Mouse (Mus musculus) layer of hippocampus, postnatal 14 days (tissue): ENCODE measurements around the gene Slc35a5. TPM values are rescaled to one million over a fixed set of nuclear protein-coding genes. Genes with fewer than 3 reads are reported as not detected.
A peak's percentile ranks its signal among the peaks of the same experiment; 100 is the strongest.

Experiments
- DNase-seq, 2 experiments: peaks; one replicate each; pipeline ENCODE4 v3.0.0; 2021 to 2022; ENCODE audit warnings: low spot score in 2 of 2, mixed read lengths in 1 of 2
- long read RNA-seq, 2 experiments: library from polyadenylated mRNA; stranded (forward); transcript quantifications; one replicate each; pipeline ENCODE4 v2.0.0; 2021
- total RNA-seq, 2 experiments: library from RNA; stranded (reverse); gene quantifications; 2 replicates each; pipeline ENCODE4 v1.2.3; 2021

The Slc35a5 gene
- 10 to 100 TPM; 53.8 to 54.7 TPM for total RNA-seq
- long read RNA-seq, experiment 1, full-length matches to known transcripts, result 29 of 37 reads
- long read RNA-seq, experiment 1, partial matches to known transcripts, result 1 of 37 reads
- long read RNA-seq, experiment 1, other reads (novel, unspliced or antisense), result 7 of 37 reads
- long read RNA-seq, experiment 2, full-length matches to known transcripts, result 44 of 55 reads
- long read RNA-seq, experiment 2, partial matches to known transcripts, result 3 of 55 reads
- long read RNA-seq, experiment 2, other reads (novel, unspliced or antisense), result 8 of 55 reads

DNA sequence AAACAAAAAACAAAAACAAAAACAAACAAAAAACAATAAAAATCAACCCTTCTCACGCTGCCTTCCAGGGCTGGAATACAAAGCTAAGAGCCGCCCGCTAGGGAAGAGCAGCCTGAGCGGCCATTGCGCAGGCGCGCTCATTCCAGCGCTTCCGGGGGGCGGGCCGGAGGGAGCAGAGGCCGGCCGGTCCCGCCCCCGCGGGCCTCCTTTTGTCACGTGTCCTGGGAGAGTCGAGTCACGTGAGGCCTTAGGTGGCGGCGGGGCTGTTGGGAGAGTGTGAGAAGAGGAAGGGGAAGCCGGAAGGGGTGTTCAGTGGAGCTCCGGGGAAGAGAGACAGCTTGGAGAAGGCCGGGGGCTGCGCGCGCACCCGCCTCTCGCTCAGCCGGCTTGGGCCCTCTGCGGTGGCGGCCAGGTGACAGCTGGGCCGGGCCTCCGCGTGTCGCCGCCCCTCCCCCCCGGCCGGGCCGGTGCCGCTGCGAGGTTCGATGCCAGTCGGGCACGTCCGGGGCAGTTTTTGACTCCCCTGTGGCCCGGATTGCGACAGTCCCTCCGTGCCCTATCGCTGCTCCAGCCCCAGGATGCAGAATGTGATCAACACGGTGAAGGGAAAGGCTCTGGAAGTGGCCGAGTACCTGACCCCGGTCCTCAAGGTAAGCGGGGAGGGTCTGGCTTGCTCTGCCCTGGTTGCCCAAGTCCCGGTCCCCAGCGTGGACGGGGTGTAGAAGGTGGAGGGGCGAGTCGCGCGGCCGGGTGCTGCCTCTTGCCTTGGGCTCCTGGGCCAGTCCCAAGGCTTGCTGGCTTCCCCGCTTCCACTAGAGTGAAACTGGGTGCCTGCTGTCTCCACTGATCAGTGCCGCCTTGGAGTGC lies at the start of gene Slc35a5, which contains the start of gene Atg3:
Gene Slc35a5 (minus strand): TSS at position 185 of the 867 bp plus-strand sequence.
Gene Atg3 (plus strand): TSS at position 264 of the 867 bp plus-strand sequence.
- peak; percentile 90 to 98 for DNase-seq

DNA sequence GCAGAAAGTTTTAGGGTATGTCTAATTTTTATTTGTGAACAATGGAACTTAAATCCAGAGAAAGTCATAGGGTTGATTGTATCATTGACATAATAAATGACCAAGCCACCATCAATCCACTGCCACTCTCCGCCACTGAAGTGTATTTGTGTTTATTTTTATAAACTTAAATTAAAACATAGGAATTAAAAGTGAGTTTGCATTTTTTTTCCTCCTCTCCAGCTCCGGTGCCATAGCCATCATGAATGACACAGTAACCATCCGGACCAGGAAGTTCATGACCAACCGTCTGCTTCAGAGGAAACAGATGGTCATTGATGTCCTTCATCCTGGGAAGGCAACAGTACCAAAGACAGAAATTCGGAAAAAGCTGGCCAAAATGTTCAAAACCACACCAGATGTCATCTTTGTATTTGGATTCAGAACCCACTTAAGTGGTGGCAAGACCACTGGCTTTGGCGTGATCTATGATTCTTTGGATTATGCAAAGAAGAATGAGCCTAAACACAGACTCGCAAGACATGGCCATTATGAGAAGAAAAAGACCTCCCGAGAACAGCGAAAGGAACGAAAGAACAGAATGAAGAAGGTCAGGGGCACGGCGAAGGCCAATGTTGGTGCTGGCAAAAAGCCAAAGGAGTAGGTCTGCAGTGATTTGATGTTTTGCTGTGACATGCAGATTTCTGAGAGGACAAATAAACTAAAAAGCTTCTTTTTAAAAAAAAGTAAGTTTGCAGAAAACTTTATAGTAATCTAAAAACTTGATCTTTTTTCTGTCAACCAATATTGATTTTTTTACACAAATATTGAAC lies 46.6 kb upstream of the Slc35a5 start:
- no peak for DNase-seq

DNA sequence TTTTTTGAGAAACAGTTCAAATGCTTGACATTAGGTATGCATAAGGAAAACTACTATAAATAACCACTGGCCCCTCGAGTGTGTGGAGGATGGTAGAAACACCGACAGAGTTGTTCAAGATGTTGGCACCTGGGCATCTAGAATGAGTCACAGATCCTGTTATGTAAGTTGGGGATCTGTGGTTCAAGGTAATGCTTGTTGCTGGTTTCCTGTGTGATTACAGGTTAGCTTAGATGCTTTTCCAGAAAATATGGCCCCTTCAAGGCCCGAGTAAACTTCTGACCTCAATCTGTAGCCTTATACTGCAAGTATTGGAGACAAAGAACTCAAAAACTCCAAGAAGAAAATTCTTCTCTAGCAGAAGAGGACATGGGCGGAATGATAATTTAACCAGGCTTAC lies 45.9 kb upstream of the Slc35a5 start:
- no peak for DNase-seq

DNA sequence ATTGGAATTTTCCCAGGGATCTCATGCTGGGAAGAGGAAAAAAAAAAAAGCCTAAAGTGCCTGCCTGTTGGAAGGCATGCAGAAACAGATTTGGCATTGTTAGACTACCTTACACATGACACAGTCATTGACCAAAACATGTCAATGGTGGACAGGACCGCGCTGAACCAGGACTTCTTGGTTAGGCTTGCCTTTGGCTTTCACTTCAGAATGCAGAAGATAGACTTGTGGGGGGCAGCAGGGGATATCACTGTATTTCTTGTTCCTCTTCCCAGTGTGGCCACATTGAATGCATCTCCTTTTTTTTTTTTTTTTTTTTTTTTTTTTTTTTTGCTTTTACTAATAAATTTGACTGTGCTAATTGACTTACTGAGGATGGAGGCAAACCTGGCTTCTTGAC lies 42.9 kb upstream of the Slc35a5 start:
- DNase-seq, result no peak

DNA sequence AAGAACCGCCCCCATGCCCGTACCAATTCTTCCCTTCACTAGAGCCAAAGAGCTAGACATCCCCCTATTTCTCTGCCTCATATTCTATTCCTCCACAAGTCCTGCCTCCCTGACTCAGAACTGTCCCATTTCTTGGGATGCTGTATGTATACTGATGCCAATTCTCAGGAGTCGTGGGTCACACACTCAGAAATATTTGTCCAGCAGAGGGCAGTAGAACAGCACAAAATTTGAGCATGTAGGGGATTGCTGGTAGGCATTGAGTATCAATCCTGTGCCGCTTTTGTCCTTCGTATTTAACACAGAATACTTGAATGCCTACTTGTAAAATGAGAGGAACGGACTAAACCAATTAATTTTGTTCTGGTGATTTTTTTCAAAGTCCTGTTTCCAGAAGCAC lies 38.3 kb upstream of the Slc35a5 start:
- peak; percentile 41 to 85 for DNase-seq

DNA sequence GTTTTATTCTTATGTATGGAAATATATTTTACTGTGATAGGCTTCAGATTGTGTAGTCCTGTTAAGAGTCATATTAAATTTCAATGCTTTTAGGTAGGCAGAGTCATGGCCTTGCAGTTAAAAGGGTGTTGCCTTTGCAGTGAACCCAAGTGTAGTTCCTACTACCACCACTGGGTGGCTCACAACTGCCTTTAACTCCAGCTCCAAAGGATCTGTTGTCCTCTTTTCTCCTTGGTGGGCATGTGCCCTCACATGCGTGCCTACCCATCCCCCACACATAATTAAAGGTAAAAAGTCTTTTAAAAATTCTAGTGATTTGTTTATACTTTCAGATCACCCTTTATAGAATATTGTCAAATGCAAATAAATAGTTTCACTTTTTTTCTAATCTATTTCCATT lies 34.1 kb upstream of the Slc35a5 start:
- DNase-seq, result peak; percentile 77 to 80

DNA sequence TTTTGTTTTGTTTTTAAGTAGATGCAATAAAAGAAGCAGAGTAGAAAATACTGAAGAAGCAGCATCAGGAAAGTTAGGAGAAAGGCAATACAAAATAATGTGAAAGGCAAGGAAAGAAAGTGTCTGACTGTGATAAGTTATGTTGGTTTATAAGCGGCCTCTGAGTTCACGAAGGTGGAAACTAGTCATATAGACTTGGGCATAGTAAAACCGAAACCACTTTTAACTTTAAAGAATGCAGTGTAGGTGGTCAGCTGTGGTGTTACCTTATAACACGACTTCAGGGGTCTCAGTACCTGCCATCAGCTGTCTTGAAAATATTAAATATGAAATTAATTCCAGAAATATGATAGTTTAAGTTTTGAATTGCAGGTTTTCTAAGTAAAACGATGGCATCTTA lies 23.3 kb upstream of the Slc35a5 start:
- no peak for DNase-seq

DNA sequence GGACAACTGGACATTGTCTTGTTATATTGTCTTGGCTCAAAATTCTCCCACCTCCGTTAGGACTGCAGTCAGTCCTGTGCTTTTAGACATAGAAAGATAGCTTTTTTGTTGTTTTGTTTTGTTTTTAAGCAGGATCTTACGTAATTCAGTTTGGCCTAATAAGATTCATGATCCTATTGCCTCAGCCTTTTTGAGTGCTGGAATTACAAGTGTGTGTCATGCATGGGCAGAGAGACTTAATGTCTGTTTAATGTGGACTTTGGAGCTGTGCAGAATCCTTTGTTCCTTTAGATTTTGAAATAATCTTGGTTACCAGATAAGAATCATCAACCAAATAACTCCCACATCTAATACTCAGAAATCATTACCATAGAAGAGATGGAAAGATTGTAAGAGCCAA lies 20.0 kb upstream of the Slc35a5 start:
- DNase-seq, result no peak

DNA sequence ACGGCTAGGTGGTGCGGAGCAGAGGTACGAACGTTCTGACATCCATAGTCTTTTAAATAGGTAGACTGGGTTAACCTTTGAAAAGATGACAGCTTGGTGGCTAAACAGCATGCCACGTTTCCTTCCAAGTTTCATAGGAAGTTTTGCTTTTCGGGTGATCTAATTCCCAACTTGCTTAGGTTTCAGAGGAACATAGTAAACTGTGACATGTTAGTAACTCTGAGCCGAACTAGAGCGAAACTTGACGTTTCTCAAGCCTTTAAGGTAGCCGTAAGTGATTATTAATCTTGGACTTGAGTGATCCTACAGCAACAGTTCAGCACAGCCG lies 847 bp upstream of the Slc35a5 start:
- DNase-seq, result no peak

DNA sequence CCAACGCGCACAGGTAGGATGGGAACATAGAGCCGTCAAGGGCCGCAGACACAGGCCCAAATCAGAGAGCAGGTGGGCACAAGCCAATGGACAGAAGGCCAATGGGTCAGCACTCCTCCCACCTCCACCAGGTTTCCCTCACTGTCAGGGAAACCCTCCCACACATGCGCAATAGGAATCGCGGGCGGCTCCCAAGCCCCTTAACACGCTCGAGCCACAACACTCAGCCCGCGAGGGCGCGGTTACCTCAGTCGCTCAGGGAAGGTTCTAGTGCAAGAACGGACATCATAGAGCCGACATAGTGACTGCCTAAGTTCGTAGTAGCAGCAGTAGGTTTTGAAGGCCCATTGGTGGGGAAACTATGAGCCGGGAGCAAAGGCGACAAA lies 377 bp downstream of the Slc35a5 start:
- peak; percentile 67 to 68 for DNase-seq

DNA sequence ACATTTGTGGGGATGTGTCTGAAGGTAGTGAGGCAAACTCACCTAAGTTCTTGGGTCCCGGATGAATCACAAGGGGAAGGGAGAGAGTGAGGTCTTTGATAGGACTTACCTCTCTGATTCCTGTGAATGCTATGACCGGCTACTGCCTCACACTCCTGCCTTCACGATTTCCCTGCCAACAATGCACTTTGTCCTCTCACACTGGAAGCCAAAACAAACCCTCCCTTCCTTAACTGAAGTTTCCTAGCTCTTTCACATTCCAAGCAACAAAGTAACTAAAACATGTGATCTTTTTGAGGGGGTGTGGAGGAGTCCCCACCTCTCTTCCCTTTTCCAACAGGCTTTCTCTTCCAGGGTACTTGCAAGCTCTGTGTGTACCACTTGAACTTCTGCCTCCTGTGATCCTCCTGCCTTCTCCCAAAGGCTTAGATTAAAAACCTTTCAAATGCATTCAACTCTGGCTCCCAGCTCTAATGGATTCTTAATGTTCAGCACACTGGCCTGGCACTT lies 3.7 kb downstream of the Slc35a5 start:
- DNase-seq, result no peak

DNA sequence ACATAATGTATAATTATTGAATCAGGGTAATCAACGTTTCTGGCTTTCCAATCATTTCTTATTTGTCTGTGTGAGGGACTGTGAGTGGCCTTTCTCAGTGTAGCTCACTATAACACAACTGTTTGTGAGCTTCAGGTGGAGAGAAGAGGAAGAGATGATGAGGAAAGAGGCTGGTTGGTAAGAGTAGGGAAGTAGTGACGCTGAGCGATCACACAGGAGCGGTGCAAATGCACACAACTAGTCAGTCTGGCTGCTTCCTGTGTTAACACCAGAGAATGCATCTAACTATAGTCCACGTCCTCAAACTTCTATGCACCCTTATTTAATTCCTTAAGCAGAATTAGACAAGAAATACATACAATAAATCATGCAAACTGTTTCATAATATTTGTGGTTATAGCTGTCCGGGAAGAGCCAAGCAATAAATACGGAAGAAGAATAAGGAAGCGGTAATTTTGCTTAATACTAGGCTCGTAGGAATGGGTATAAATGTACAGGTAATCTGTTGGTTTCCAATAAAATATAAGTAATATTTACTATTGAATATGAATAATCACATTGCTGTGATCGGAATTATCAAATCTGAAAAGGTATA lies 9.9 kb downstream of the Slc35a5 start:
- no peak for DNase-seq

DNA sequence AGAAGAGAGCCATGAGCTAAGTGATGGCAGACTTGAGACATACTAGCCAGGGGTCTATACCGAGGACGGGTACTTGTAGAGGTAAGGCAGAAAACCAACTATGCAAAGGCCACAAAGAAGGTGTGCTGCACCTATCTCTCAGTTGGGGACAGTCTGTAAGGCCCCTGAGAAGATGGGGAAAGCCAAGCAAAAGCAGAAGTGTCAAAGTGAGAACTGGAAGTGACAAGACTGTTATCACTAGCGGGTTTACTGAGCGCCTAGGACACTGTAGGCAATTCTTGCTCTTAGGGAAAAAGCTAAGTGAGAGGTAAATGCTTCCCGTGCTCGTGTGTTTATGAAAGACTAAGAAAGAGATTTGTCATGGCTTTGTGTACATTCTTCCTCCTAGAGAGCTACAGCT lies 13.4 kb downstream of the Slc35a5 start:
- no peak for DNase-seq

DNA sequence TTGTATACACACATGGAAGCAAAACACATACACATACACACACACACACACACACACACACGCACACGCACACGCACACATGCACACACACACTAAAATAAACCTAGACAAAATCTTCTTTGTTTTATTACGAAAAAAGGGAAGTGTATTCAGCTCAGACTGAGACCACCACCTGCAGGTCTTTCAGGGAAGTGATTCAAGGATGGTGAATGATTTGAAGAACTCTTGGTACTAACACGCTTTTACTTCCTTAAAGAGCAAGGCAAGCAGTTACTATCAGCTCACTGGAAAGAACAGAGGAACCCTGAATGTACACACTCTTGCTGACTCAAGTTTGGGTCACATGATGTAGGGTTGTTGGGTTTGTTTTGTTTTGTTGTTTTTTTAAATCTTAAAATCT lies 15.9 kb downstream of the Slc35a5 start:
- DNase-seq, result no peak

DNA sequence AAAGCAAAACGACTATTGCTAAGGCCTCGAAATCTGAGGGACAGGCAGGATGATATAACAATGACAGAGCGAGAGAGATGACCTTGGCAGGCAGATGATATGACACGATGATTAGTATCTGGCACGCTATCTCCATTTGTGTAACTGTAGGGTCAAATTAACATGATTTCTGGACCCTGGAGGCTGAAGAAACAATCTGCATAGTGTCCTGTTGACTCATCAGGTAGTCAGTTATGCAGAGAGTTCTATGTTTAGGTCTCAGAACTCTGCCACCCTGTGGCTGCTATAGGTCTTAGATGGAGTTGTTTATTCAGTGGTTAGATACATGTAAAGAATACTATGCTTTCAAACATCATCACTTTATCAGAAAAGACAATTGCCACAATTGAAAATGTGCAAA lies 16.8 kb downstream of the Slc35a5 start:
- DNase-seq, result no peak

DNA sequence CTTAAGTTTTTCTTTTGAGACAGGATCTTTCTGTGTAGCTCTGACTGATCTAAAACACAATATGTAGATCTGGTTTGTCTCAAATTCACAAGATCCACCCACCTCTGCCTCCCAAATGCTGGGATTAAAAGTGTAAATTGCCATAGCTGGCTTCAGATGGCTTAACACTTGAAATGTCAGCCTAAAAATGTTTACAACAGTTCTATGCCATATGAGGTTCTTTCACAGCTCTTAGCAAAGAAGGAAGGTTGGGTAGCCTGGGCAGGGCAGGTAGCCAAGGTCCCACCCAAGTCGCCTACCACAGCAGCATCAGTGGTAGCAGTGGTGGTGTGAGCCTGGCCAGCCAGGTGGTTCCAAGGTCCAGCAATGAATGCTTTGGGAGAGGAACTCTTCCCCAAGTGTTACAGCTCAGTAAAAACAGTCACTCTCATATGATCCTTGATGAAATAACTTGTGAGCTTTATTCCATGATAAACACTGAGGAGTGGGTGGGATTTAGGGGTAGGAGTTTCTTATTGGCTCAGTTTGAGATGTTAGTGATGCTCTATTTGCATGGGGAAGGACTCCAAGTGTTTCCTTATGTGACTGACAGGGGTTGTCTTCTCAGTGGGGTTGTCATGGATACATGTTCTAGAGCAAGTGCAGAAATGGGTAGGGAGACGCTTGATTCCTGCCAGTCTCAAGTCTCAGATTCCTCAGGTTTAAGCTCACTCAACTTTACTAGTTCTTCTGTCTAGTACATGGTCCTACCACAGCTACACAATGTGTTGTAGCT lies 30.4 kb downstream of the Slc35a5 start:
- peak; percentile 19 to 27 for DNase-seq

DNA sequence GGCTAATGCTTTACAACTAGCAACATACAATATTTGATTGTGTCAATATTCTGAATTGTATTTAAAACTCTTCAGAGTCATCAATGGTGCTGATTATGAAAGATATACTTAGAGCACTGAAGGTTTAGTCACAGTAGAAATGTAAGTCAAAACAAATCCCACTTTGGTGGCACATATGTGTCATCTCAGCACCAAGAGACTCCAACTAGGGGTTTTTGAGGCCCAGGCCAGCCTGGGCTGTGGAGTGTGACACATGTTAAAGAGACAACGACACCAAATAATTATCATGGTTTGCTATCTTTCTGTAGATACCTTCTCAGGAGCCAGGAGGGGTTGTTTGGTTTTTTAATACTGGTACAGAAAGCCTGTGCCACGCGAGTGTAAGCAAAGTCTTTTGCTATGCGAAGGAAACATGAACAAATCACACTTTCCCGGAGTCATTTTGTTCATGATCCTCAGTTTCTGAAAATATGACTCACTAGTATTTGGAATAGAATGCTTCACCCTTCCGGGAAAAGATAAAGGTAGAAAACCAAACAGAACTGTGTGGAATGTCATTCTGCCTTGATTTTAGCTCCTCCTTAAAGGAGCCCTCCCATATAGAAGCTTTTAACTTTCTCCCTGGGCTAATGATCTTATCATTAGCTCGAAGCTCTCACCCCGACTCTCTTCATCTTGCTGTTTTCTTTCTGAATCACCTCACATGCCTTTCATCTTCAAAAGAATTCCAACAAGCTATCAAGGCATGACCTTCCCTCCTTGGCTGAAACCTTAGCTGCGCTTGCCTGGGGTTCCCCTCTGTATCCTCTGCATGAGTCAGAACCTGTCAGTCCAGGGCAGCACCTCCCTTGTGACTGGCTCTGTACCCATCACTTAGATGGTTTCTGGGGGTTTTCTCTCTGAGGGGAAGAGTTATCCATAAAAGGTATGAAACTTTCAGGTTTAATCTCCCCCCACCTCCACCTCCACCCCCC lies 34.0 kb downstream of the Slc35a5 start:
- no peak for DNase-seq

DNA sequence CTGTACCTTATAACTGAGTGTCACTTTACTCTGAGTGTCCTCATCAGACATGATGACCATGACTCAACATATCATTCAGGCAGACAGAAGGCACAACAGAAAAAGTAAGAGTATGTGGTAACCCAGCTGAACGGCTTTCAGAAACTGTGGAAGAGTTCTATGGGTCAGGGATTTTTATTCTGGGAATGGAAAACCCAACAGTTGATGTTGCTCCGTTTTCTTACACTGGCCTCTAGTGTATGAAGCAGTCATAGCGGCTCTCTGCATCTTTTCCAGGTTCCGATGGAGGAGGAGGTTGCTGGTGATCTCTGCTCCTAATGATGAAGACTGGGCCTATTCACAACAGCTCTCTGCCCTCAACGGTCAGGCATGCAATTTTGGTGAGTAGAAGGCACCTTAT lies 35.9 kb downstream of the Slc35a5 start:
- DNase-seq, result peak in 1 of 2 experiments; percentile 42

DNA sequence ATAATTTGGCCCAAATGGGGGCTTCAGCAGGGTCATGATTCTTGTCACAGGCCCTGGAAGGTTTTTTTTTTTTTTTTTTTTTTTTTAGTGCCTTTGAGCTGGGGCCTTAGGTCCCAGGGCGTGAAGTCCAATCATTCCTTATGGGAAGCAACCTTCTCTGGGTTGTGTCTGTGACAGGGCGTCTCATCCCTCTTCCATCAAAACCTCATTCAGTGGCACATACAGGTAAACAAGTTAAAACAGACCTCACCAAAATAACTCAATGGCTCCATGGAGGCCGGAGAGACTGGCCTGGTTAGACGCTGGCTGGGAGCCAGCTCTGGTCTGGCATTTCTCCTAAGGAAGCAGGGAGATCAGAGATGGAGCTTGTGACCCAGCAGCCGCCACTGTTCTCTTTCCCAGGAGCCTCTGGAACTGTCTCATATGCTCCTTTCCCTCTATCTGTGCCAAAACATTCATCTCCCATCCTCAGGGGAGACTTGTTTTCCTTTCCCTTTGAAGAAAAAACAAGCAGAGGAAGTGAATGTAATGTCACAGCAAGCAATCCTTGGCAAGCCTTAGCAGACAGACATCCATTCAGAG lies 37.6 kb downstream of the Slc35a5 start:
- peak; percentile 40 to 56 for DNase-seq
